Mouse (Mus musculus) liver (tissue): ENCODE data around the gene Appbp2.

Experiments
- DNase-seq: peaks from one replicate; pipeline ENCODE4 v3.0.0-alpha.2; 2020; ENCODE audit warnings: mixed read lengths

The Appbp2 gene

DNA sequence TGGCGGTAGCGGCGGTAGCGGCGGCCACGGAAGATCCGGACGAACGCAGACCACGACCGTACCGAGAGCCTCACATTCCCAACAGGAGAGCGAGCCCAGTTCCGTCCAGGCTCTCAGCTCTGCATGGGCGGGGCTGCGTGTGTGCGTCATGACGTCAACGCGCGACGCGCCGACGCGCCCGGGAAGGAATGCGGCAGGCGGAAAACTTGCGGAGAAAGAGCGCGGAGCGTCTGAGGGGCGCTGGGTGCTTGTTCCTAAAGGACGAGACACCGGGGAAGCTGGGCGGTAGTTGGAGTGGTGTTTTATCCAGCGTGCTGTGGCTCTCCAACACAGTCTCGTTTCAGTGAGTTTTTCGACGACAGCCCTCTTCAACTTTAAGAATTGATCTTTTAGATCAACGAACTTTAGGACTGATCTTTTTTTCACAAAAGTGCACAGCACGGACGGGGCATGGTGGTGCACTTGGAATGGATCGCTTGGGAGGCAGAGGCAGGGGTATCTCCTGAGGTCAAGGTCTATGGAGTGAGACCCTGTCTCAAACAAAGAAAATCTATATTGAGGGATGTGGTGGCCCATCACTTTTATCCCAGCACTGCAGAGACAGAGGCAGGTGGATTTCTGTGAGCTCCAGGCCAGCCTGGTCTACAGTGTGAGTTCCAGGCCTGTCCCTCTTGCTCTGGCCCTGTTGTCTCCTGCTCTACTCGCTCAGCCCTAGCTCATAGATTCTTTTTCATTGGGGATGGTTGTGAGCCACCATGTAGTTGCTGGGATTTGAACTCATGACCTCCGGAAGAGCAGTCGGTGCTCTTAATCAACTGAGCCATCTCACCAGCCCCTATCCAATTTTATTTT, at the start of gene Appbp2:
Gene Appbp2 (minus strand): TSS at position 141 of the 852 bp plus-strand sequence.
- peak; percentile 94 for DNase-seq

DNA sequence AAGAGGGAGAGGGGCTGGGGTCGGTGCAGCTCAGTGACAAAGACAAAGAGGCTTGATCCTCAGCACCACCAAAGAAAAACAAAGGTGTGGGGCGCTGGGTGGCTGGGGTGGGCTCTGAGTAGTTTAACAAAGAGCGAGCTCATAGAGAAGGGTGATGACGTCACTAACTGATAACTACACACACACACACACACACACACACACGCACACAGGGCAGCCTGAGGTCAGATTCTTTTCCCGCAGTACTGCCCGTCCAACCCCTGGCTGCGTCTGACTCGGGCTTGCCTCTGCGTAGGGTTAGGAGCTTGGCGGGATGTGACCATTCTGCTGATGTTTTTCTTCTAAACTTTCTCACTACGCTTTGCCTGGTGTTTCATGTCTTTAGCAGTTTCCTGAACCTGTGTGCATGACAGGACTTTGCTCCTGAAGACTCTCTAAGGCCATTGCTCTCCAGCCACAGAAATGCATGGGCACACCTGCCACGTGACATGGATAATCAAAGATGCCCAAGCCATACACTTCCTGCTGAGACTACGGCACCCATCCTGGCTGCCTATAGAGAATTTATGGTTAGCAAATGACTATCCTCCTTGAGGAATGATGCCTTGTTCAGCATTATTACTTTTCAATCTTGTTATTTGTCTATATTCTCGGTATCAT, 46.4 kb upstream of the Appbp2 start:
- DNase-seq, result no peak

DNA sequence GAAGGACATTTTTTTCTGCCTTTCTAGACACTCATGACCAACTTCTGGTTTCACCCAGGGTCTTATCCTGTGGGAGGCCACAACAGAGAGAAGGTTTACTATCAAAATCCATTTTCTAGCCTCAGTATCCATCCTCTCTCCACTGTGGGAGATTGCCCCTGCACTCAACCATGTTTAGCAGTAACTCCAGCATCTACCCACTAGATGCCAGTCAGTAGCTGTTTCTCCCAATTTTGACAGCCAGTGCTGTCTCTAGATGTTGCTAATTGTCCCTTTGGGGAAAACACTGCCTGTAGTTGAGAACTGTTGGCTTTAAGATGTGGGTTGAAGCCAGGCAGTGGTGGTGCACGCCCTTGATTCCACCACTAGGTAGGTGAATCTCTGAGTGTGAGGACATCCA, 43.2 kb upstream of the Appbp2 start:
- no peak for DNase-seq

DNA sequence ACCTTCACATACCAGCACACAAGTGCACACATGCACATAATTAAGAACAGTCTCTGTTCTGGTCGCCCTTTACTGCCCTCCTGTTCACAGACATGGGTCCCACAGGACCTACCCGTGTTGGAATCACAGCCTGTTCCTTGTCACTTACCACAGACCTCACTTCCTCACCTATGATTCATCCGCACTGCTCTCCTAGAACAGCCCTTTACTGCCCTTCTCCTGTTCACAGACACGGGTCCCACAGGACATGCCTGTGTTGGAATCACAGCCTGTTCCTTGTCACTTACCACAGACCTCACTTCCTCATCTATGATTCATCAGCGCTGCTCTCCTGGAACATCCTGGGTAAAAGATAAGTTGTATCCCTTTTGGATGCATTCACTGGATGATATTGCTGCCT, 42.7 kb upstream of the Appbp2 start:
- no peak for DNase-seq

DNA sequence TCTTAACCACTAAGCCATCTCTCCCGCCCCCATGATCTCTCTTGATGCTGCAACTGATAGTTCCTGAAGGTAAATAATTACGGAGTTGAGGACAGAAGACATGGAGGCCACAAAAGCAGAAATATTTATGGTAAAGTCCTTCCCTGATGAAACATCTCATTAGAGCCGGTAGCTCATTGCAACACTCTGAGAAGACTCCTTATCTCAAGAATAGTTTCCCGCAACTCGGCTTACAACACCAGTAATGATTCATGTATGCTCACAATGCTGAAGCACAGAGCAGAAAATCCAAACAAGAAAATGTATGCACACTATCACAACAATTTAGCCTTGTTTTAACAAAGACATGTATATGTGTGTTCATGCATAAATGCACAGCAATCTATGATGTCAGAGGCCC, 40.2 kb upstream of the Appbp2 start:
- DNase-seq, result no peak

DNA sequence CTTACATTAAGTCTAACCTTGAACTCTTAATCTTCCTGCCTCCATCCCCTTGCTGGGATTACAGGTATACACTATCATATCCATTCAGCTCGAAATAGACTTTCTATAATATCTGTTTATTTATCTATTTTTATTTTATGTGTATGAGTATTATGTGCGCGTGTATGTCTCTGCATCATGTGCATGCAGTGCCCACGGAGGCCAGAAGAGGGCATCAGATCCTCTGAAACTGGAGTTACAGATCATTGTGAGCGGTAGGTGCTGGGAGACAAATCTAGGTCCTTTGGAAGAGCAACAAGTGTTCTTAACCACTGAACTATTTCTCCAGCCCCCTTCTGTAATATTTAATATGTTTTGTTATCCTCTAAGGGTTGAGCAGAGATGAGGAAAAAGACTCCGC, 38.4 kb upstream of the Appbp2 start:
- DNase-seq, result peak; percentile 52

DNA sequence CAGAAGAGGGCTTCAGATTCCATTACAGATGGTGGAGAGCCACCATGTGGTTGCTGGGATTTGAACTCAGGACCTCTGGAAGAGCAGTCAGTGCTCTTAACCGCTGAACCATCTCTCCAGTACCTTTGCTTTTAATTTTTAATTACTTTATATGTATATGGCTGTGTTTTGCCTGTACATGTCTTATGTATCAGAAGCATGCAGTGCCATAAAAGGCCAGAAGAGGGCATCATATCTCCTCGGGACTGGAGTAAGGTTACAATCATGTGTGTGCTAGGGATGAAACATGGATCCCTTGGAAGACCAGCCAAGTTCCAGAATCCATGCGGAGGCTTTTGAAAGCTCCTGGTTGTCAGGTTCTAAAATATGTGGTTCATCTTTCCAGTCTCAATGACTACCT, 35.7 kb upstream of the Appbp2 start:
- DNase-seq, result peak; percentile 72

DNA sequence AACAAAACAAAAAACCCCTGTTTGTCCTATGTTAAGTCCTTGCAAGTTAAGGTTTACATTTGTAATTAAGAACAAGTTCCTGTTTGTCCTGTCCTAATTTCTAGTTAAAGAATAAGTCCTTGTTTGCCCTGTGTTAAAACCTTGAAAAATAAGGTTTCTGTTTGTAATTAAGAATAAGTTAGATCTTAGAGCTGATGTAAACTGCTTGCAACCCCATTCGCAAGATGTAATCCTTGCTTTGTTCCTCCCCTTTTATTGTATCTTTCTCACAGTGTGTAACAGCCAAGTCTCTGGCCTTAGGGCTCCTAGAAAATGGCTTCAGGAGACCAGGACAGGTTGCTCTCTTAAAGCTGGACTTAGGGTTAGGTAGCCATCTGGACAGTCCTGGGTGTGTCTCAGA, 32.5 kb upstream of the Appbp2 start:
- no peak for DNase-seq

DNA sequence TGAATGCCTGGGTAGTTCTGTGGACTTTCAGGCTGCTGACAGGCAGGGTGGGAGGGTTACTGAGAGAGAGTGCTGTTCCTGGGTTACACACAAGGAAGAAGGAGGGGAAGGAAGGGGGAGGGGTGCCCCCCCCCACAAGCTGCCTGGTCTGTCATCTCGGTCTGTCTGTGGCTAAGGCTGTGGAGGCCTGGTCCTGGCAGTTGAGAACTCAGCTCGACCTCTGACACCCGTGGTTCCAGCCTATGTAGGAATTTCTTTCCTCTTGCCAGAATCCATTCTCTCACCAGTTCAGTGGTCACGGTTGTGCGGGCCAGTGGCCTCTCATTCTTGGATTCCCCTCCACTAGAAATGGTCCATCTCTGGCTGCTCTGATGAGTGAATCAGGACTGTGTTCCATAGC, 29.7 kb upstream of the Appbp2 start:
- no peak for DNase-seq

DNA sequence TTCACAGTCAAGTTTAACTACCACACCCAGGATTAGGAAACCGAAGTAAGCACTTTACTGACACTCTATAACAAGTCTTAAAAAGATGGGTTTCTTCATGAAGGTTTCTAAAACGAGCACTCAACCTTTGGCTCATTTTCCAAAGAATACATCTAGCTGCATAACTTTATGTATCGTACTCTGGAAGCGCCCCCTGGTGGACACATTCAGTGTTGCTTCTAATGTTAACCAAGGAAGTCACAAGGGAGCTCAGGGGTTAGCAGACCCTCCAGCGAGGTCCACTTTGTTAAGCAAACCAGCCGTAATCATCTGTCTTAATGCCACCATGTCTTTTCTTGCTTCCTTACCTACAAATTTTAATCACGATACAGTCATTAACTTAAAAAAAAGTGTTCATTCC, 26.3 kb upstream of the Appbp2 start:
- DNase-seq, result peak; percentile 81

DNA sequence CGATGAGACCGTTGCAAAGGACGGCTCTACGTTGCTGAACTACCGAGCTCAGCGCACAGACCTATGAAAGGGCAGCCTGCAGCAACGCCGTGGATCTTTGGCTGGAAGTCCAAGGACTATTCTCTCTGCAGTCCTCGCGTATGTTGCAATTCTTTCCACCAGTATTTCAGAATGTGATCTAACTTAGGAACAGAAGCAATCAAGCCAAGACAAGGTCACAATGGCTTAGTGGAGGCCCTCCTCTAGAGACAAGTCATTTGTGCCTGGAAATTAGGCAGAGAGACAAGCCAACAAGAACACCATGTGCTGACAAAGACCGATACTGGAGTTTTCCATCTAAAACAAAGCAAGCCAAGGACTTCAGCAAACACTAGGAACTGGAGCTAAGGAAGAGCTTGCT, 24.0 kb upstream of the Appbp2 start:
- no peak for DNase-seq

DNA sequence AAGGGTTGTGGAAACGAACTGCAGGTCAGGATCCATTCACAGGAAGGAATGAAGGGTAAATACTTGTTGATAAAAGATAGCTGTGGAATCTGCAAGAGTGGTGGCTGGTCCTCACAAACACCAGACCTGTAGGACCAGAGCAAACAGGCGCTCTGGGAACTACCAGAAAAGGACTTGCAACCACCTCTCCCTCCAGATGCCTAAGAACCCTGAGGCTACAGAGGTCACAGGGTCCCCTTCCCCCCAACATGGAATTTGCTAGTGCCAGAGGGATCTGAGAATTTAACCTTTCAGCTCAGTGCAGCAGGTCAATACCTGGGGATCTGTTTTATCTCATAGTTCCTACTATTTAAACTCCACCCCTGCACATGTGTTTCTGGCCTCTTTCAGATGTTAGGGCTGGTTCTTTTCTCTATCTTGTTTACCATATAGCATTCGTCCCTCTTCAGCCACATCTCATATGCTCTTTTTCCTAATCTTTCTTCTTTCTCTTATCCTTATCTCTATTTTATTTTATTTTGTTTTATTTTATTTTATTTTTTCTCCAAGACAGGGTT, 20.6 kb upstream of the Appbp2 start:
- DNase-seq, result no peak

DNA sequence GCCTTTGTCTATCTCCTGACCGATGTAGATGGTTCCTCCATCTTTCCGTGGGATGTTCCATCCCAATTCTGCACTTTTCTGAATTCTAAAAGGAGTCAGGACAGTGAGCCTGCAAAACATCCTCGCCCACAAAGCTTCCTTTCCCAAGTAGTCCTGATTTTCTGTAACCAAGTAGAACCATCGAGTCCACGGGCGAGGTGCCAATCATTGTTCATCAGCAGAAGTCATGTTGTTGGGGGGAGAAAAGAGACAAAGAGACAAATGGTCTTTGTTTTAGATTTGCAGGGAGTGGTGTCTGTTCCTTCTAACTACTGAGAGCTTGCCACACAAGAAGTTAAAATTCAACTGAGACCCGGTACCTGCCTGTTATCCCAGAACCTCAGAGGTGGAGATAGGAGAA, 18.7 kb upstream of the Appbp2 start:
- no peak for DNase-seq

DNA sequence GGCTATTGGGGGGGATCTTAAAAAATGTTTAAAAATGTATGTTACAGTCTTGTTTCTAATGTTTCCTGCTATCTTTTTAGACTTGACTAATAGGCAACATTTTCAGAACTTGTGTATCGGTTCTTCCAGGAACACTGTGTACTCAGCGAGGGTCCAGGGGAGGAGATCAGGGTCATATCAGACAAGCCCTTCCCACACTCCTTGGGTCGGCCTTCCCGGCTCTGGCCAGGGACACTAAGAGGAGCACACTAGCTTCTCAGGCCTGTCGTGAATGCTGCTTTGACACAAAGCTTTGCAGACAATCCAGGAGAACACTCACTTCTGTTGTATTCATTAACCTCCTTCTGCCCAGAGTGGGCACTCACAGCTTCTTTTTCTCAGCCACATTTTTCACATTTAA, 18.1 kb upstream of the Appbp2 start:
- DNase-seq, result no peak

DNA sequence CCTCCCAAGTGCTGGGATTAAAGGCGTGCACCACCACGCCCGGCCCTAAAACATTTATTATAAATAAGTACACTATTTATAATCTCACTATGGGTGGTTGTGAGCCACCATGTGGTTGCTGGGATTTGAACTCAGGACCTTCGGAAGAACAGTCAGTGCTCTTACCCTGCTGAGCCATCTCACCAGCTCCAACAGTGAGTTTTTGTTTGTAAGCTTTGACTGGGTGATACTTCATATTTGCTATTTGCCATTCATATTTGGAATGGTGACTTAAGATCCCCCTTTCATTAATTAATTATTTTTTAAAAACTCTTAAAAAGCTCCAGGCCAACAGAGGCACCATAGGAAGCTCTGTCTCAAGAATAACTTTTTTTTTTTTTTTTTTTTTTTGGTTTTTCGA, 17.0 kb upstream of the Appbp2 start:
- no peak for DNase-seq

DNA sequence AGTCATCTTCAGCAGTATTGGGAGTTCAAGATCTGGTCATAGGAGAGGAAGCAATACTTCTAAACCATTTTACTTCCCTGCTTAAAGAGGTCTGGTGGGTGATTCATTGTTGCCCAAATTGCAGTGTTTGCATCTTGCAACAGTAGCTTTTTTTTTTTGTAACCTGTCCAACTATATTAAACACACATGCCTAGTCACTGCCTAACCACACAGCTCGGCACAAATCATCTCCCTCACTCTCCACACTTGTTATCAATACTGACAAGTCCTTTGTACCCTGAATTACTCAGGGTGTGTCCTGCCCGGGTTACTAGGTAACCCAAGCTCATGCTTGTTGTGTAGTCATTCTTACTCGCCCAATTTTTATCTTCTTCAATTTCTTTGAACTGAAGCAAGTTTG, 15.5 kb upstream of the Appbp2 start:
- peak; percentile 51 for DNase-seq

DNA sequence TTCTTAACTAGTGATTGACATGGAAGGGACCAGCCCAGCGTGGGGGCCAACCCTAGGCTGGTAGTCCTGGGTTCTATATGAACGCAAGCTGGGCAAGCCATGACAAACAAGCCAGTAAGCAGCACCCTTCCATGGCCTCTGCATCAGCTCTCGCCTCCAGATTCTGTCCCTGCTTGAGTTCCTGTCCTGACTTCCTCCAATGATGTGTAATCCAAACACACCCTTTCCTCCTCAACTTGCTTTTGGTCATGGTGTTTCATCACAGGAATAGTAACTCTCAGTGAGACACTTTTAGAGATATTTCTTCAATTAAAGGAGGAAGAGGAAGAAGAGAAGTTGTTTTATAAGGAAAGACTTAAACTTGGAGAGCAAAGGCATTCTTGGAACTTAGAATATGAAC, 14.4 kb upstream of the Appbp2 start:
- no peak for DNase-seq

DNA sequence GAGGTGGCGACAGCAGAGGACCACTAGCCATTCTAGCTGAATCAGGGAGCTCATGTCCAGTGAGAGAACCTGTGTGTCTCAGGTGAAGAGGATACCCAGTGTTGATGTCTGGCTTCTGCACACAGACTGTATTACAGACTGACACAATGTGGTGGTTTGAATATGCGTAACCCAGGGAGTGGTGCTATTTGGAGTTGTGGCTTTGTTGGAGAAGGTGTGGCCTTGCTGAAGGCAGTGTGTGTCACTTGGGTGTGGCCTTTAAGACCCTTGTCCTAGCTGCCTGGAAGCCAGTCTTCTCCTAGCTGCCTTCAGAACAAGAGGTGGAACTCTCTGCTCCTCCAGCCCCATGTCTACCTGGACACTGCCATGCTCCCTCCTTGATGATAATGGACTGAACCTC, 13.2 kb upstream of the Appbp2 start:
- DNase-seq, result no peak

DNA sequence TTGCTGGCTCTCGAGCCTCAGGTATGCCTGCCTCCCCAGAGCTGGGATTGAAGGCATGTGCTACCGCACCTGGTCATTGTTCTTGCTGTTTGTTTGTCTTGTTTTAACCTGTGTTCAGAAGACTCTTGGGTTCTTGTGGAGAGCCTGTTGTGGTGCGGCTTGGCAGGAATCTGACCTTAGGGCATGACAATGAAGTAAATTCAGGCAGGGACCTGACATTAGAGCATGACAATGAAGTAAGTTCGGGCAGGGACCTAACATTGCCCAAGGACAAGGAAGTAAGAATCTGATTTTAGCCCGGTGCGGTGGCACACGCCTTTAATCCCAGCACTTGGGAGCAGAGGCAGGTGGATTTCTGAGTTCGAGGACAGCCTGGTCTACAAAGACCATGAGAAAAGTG, 6.3 kb upstream of the Appbp2 start:
- DNase-seq, result no peak

DNA sequence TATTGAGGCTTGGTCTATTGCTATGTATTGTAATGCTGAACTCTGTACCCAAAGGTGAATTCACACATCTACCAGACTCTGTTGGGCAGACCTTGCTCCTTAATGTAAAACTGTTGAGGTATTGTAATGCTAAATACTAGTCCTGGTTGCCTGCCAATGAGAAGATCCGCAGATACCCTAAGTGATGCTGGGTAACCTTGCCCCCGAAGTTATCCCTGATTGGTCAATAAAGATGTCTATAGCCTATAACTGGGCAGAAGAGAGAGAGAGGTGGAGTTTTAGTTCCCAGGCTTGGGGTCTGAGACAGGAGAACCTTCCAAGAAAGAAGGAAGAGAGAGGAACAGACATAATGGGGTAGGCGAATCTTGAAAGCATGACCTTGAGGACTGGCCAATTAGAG, 5.3 kb upstream of the Appbp2 start:
- no peak for DNase-seq

DNA sequence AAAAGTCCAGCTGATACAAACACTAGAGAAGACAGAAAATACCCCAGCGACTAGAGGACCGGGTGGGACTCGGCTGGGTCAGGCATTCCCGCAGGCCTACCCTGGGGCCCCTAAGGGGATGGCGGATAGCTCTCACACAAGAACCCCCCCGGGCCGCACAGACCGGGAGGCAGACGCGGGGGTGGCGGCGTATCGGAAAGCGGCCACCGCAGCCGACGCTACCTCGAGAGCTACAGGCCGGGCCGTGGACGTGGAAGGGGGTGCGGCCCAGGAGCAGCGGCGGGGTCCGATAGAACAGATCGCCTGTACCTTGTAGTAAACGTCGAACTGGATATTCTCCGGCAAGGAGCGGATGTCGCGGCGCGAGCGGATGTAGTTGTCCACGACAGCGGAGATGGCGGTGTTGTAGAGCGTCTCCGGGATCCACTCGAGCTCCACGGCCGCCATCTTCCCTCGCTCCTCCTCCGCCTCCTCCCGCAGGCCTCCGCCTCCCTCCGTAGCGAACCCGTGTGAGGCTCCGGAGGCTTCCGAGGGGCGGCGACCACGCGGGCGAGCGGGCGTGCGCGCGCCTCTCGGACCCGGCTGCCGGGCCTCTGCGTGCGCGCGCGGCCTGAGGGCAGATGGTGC, 454 bp downstream of the Appbp2 start:
- peak; percentile 89 for DNase-seq

DNA sequence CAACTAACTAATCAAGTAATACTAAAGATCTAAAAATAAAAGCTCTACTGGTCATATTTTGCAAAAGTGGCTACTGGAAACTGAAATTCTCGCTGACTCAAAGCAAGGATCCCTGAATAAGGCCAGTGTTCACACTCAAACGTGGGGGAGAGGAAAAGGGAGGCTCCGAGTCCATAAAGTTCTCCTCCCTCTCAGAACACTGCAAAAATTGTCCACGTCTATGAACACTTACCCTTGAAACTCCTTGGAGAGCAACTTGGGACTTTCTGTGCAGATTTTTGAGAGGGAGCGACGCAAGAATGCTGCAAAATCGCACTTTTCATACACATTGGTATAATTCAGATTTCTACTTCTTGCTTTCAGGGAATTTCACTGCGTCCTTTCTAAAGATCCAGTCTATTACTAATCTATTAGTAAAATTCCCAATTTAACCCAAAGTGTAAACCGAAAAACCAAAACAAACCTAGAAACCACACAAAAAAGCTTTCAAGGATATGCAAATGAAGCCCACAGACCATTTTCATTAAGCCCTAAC, 1.2 kb downstream of the Appbp2 start:
- DNase-seq, result no peak

DNA sequence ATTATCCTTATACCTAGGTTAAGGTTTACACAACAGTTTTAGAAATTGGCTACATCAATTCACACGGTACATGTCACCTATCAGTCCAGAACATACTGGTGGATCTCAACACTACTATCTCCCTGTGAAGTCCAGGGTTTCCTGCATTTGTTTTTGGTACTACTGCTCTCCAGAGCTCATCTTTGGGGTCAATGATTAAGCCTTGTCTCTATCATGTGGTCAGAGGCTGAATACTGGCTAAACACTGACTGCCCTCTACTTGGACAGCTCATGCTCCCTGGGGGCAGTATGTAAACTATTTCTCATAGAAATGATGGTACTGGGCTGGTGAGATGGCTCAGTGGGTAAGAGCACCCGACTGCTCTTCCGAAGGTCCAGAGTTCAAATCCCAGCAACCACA, 11.7 kb downstream of the Appbp2 start:
- DNase-seq, result no peak

DNA sequence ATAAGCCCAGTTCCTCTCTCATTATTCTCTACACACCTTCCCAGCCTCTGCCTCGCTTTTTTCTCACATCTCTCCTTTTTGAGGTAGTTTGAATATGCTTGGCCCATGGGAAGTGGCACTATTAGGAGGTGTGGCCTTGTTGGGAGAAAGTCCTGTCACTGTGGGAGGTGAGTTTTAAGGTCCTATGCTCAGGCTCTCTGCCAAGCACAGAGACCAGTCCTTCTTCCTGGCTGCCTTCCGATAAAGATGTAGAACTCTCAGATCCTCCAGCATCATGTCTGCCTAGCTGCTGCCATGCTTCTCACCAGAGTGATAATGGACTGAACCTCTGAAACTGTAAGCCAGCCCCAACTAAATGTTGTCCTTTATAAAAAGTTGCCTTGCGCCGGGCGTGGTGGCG, 12.4 kb downstream of the Appbp2 start:
- no peak for DNase-seq
